Mouse (Mus musculus) spleen, postnatal 10 days (tissue): ENCODE data around the gene Myt1l.

Source experiments
- DNase-seq, 2 experiments: peaks; one replicate each; pipeline ENCODE4 v3.0.0; 2021 to 2022; ENCODE audit warnings: low spot score in 2 of 2

The Myt1l gene

DNA sequence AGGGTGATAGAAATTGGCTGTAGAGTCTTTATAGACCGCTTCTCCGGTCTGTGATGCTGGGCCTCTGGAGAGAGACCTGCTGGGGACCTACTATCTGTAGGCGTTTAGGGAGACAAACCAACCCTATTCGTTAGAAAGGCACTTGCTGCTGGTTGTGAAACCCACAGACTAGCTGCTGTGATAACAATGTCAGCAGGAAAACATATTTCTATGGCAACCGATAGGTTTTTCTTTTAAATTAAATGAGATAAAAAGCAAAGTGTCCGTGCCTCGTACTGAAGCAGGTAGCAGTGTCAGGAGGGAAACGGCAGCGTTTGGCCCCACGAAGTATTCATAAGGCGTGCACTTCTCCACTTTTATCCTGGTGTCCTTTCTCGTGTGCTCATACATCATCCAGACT, 127.5 kb downstream of the Myt1l start:
- DNase-seq = no peak

DNA sequence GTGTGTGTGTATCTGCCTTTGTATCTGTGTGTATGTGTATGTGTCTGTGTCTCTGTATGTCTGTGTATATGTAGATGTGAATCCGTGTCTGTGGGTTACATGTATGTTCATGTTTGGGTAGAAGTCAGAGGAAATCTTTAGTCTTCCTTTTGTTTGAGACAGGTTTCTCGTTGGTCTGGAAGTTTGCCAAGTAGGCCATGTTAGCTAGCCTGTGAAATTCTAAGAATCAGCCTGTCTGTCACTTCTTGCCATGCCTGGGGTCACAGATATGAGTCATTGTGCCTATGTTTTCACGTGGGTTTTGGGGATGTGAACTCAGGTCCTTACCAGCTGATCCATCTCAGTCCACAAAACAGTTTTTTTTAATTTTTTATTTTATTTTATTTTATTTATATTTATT, 128.9 kb downstream of the Myt1l start:
- DNase-seq = no peak

DNA sequence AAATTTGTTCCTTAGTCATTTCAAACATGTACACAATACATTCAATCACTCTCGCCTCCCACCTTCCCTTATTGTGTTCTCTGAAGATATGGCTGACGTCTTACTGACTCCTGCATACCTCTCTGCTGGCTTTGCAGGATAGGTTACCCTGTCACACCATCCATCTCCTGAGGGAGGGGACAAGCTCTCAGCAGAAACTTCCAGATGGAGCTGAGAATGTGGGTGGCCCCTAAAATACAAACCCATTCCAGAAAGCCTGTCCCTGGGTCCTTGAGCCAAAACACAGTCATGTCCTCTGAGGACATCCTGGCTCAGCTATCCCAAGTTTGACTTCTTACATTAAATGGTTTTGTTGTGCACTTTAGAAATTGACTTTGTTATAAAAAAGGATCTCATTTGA, 129.7 kb downstream of the Myt1l start:
- no peak for DNase-seq

DNA sequence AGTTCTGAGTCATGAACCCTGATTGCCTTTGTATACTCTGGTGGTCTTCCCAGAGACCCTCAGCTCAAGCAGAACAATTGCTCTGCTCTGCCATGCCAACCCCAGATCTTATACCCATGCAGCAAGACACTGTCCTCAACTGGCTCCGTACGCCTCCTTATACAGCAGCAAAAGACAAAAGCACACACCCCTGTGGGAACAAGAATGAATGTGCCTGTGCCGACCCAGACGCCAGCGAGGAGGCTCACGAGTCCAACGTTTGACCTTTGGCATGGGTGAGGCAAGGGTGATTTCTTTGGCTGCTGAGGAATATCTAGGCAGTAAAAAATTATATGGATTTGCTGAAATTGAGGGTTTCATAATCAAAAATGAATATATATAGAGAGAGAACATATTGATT, 143.8 kb downstream of the Myt1l start:
- DNase-seq = no peak

DNA sequence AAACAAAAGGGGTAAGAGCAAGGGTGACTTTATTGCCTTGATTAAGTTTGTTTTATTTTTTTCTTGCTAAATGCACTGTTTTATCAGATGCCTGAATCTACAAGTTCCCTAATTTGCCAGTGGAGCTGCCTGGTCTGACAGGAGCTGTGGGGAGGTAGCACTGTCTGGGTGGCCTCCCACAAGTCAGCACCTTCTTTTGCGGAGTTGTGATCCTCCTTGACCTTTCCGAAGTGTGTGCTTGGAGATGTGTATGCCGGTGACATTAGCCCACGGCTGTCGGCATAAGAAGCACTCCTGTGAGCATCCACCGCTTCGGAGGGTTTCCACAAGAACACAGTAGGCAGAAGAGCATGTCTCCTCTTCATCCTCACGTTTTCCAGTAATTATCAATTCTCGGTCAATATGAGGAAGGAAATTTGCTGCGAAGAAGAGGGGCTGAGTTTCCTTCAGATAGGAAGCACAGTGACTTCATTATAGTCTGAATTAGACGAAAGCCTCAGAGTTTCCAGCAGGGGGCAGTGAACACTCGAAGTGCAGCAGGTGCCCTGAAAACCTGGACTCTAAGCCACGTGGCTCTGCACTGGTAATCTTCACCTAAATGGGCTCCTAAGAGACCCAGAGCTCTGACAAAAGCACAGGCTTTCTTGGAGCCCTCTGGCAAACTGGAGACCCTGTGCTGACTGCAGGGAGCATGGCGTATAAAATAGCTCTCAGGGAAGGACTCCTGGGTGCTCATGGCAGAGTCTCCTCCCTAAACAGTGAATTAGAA, 147.6 kb downstream of the Myt1l start:
- no peak for DNase-seq

DNA sequence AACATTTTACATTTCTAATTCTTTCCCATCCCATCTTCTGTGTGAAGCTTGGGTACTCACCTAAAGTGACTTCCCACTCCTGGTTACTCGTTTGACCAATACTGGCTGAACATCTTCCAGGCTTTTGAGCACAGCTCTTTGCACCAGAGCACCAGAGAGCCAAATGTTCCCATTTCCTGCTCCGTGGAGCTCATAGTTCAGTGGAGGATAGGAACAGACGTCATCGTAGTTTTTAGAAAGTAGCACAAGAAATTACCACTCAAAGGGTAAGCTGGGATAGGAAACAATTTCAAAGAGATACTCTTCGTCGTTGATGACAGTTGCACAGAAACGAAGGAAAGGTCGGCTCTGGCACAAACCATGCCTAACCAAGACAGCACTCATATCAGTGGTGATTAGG, 154.2 kb downstream of the Myt1l start:
- no peak for DNase-seq

DNA sequence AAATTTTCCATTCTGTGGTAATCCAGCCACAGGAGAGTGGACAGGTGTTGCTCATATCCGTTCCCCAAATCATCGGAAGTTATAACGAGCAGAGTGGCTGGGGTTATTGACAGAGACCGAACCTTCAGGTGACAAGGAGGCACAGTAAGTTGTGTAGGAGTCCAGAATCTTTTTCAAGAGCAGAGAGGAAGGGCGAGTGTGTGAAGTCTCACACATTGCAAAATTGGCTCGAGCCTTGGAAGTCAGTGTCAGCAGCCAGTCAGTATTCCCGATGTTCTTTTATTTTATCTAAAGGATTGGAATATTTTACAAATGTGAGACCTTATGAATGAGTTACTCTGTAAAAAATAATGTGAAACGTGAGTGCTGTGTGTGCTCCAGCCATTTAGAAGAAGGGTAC, 154.8 kb downstream of the Myt1l start:
- DNase-seq = no peak

DNA sequence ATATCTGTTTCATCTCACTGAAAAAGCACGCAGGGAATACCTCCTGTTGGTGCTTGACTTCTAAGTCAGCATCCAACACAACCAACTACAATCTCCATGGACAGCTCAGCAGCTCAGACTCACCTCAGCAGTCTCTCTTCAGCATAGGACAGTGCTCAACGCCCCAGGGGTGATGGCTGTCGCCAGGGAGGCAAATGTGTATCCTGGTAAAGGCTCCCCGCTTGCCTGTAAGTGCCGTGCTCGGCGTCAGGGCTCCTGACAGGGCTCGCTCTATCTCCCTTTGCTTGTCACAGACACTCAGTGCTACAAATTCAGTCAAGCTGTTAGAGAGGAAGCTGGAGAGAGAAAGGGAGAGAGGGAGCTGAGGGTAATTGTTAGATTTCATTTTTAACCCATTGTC, 158.1 kb downstream of the Myt1l start:
- DNase-seq = no peak

DNA sequence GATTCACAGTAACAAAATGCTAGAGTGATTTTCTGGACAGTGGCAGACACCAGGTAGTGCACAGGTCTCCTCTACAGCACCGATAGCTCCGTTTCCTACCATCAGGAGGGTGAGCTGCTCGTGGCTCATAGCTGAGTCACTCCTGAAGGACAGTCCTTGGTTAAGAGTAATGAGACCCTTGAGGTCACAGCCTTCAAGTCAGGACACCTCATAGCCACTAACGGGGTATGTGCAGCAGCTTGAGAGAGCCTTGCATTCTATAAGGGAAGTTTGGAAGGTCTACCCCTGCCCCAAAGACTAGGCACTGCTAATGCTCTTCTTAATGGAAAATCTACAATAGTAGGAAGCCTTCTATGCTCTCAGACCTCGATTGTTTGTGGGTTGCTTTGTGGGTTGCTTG, 163.4 kb downstream of the Myt1l start:
- no peak for DNase-seq

DNA sequence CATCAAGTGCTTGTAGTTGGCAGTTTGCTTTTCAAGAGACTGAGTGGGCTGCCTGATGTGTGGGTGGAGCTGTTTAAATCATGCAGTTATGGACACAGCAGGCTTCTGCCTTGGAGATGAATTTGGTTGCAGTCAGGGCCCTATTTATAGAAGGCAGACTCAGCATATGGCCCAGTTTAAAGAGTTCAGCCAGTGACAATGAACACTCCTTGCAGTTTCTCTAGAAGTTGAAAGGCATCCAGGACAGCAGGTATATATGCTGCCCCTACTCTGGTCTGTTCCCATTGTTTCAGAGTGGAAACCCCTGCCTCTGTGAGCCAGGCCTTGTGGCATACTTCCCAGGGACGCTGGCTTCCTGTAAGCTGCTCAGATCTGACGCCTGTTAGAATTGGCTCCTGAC, 167.0 kb downstream of the Myt1l start:
- DNase-seq = no peak

DNA sequence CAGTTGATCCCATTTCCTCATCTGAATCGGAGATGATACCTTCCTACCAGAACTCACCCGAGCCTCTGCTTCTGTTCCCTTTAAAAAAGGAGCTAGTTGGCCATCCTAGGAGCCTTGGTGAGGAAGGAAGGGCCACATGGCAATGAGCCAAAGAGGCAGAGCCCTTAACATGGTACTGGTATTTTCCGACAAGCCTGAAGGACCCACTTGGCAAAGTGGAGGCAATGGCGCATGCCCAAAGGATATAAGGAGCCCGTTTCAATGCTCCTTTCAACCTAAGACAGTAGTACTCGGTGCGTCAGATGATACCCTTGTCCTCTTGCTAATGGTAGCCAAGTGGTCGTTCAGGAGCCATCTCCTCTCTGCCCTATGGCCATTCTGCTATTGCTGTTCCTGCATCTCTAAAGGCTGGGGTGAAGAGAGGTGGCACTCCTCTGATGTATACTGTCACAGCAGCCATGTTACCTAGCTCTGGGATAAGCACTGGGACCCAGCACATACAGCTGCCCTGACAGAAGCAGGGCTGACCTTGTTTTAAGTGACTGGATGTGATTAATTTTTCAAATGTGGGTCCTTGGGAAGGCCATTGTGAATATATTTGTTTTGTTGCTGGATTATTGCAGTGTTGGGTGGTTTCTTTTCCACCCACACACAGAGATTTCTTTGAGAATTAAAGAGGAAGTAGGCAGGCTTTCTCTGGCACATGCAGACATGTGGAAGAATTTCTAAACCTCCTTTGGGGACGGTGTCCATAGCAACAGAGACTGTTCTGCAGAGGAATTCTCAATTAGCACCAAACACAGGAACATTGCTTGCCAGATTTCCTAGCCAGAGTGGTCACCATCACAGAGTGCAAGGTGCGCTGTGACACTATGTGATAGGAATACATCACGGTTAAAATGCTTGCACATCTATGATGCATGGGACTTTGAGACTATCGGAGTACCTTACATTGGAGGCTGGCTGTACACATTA, 169.6 kb downstream of the Myt1l start:
- no peak for DNase-seq

DNA sequence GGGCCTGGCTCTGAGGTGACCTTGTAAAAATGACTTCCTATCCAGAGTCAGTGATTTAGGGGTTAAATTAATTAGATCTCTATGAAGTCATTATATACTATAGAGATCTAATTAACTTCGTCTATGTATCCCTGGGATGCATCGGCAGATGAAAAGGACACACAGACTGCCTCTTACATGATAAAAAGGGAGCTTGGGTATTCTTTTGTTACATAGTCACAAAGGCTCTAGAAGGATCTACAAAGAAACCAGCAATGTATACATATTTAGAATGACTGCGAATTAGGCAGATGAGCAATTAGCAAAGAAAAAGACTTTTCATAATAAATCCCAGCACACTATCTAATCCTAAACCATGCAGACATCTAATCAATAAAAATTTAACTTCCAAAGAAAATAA, 170.4 kb downstream of the Myt1l start:
- no peak for DNase-seq

DNA sequence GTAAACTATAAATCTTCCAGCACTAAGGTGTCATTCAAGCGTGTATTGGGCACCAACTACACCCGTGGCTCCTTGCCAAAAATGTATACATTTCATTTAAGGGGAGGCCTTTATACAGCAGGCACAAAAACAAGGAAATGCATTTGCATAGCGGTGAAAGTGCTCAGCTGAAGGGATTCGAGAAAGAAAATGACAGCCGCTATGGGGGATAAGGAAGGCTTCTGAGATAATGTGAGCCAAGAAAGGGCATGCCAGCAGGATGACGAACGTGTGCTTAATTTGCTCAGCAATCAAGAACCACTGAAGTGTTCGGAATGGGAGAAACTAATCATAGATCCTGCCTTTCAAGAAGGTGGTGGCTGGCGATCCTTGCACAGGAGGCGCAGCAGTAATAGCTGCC, 170.8 kb downstream of the Myt1l start:
- no peak for DNase-seq

DNA sequence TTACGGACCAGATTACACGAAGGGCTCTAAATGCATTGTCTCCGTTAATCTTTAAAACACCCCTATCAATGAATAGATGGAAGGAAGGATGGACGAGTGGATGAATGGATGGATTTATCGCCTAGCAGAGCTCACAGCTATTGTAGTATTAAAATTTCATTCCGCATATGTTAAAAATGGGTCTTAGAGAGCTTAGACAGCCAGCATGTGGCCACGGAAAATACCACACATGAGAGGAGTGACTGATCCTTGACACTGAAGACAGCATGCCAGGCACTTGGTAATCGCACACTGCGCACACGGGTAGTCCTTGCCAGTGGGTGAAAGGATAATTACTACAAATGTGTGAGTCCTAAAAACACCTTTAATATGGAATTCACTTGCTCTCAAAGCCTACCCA, 171.2 kb downstream of the Myt1l start:
- no peak for DNase-seq

DNA sequence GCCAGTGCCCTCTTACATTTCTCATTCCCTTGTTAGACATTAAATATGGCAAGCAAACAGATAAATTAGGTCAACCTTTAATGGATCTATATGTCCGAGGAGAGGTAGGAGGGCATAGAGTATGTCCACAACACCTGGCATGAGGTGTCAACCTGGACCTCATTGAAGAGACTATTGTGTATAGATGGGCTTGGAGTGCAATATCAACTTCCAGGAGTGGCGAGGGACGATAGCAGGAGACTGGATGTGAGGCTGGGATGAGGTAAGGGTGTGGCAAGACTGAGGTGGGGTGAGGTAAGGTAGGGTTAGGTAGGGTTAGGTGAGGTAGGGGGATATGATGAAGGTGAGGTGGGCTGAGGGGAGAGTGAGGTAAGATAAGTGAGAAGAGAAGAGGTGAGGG, 171.8 kb downstream of the Myt1l start:
- DNase-seq = no peak

DNA sequence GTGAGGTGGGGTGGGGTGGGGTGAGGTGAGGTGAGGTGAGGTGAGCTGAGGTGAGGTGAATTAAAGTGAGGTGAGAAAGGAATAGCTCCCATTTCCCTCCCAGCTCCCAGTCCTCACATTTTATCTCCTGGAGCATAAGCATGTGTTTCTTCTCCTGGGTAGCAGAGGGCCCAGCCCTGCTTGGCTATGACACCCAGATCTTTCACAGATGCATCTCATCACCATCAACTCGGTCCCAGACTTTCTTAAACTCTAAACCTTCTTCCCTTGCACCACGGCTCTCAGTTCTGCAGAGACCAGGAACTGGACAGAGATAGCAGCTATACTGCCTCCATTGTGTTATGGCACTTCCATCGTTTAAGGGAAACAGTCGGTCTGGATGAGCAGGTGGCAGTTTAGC, 172.9 kb downstream of the Myt1l start:
- DNase-seq = no peak

DNA sequence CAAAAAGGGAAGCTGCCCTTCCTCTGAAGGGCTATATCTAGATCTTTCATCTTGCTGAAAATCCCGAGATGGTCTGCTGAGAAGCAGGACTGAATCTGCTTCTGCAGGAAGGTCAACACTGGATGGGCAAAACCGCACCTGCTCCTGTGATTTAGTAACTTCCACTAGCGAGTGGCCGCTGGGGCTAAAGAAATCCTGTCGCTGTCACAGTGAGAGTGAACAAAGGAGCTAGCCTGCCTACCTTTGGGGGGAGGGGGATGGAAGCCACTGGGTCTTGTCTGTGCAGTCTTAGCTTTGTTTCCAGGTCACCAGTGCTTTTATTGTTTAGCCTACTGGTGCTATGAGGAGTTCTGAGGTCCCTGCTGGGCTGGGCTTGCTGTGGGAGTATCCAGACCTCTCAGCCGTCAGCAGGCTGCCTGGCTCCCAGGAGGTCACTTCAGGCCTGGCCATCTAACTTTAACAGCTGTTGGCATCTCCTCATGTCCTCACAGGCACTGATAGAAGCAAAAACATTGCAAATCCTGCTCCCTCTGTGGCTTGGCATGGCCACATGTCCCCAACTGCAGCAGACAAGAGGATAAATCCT, 173.6 kb downstream of the Myt1l start:
- no peak for DNase-seq

DNA sequence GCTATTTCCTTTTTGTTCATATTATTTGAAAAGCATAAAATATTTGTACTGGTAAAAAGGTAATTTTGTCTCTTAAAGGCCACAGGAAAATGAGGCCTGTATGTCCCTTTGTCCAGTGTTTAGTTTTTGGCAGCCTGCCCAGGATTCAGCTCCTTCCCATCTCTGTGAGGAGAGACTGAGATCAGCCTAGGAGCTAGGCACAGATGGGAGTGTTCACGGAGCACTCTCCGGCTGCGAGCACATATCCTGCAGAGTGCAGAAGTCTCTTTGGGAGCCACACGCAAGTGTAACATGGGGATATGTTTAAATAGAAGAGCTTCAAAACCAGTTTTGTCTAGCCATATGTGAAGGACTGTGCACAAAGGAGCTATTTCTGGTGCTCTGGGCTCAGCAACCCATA, 174.4 kb downstream of the Myt1l start:
- no peak for DNase-seq

DNA sequence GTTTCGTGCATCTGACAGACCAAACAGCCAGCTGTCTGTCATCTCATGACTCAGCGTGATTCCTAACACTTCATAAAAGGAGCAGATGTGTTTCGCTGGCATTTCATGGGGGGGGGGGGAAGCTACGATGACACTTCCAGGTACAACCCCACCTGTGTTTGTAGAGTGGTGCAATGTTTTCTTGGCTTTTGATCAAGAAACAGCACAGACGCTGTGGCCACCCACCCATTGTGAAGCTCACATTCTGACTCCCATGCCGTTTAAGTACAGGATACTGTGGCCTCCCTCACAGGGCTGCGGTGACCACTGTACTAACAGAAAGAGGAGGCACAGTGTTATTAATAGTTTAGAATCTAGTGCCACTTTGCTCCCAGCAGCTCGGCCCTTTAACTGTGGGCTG, 175.4 kb downstream of the Myt1l start:
- DNase-seq = no peak

DNA sequence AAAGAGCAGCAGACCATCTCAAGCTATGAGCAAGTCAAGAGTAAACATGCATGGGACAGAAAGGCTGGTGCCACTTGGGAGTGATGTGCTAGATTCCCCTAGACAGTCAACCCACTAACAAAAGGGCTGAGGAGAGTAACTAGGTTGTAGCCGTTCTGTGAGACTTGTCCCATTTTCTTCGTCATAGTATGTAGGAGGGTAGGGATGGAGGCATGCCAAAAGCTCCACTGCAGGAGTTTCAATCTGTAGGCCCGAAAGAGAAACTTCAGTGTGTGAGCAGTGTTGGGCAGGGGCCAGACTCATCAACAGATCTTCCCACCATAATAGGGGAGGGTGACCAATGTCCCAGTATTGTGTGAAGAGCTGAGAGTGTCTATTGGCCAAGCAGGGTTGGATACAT, 178.9 kb downstream of the Myt1l start:
- DNase-seq = no peak

DNA sequence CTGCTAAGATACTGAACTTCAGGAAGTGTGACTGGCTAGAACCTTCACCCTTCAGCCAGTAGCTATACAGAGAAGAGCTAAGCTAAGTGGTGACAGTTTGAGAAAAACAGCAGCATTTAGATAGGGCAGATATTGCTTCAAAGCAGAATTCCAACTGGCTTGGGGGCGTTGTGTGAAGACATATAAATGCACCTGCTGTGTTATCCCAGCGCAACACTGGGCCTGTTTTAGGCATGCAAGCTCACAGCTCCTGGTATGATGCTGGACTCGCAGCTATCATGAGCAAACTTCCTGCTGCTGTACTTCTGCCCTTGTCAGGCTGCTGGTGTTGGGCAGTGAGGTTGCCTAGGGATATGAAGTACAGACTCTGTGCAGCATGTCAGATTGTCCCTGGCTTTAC, 180.0 kb downstream of the Myt1l start:
- DNase-seq = no peak

DNA sequence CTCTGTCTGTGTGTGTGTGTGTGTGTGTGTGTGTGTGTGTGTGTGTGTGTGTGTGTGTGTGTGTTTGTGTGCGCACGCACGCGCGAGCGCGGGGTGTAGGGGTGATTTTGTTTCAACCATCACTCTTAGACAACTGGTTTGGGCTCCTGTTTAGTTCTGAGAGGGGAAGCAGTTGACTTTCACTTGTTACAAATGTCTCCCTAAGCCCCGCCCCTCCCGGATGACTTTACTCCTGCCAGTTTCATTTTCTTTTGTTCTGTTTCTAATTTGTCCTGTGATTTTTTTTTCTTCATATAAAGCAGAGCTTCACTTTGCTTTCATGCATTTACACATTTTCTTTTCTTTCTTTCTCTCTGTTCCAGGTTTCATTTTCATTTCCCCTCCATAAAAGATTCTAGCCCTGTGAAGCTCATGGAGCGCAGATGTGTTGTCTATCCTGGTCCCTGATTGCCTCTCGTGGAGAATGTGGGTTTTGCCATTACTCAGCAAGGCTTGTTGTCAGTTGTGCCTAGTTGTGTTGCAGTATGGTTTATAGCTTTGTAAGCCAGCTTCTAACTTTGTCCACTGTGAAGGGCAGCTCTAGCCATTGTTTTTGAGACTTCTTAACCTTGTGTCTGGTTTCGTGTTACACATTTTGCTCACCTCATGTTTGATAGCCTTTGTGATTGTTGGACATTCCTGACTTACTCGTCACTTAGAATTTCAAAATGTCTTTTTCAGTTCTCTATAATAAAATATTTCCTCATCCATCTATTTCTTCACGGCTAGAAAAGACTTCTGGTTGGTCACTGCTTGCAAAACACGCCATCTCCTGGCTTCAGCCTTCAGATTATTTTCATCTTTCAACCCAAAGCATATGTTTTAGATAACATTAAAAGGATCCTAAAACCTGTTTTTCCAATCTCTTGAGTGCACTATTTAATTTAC, 184.9 kb downstream of the Myt1l start:
- no peak for DNase-seq
